In the genomic region with DNA sequence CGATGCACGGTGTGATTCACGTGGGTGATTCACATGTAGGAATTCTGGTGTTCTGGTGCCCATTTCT, we compare ENCODE assay signal across 8 mouse cellular contexts. TPM values are rescaled to one million over a fixed set of nuclear protein-coding genes. Genes with fewer than 3 reads are reported as not detected.
DNase-seq lines count a peak whose midpoint lies in the region; ATAC-seq and TF ChIP-seq lines count a peak whose summit lies in the region.

A gene (plus strand): TSS at position 45 of the 67 bp plus-strand sequence.

- H3K27me3 ChIP-seq in heart, embryonic 13.5 days (replicated peaks) = 0 out of 2 replicates have a peak, but pooled peaks cover 11% of the 10 kb centered on the region
- H3K27me3 ChIP-seq in CH12.LX (replicated peaks) = peaks cover 67% of the 10 kb centered on the region
- H3K27me3 ChIP-seq in forebrain, embryonic 13.5 days = peaks cover 20% of the 10 kb centered on the region
- H3K27me3 ChIP-seq in liver, embryonic 14.5 days (ENCODE audit: control insufficient read depth, insufficient read depth, low read length) = peaks cover 25% of the 10 kb centered on the region

- no peaks in the 10 kb centered on the region for H3K9me3 ChIP-seq in heart, embryonic 13.5 days
- H3K9me3 ChIP-seq in CH12.LX (replicated peaks; ENCODE audit: low read length) = peaks cover 2% of the 10 kb centered on the region
- H3K9me3 ChIP-seq in forebrain, embryonic 13.5 days (replicated peaks) = no peaks in the 10 kb centered on the region
- H3K9me3 ChIP-seq in liver, embryonic 14.5 days (ENCODE audit: control insufficient read depth, low read length) = no peaks in the 10 kb centered on the region

- H3K36me3 ChIP-seq in heart, embryonic 13.5 days = no peaks in the 10 kb centered on the region
- H3K36me3 ChIP-seq in CH12.LX (replicated peaks in 1 of 2; ENCODE audit: control insufficient read depth in 1 of 2, insufficient read depth in 1 of 2, low read length in 1 of 2) = no peaks in the 10 kb centered on the region
- no peaks in the 10 kb centered on the region for H3K36me3 ChIP-seq in forebrain, embryonic 13.5 days (ENCODE audit: poor library complexity, severe bottlenecking)
- H3K36me3 ChIP-seq in liver, embryonic 14.5 days (replicated peaks; ENCODE audit: control insufficient read depth, insufficient read depth, low read depth) = no peaks in the 10 kb centered on the region

- dilution Hi-C loops in CH12.LX (cut with MboI; ENCODE audit: extremely low pct_ligation_motif_present, extremely low pct_unique_long_range_greater_than_20kb, low sequenced_read_pairs) = no loop called here

- TF ChIP-seq CTCF in CH12.LX (conservative IDR thresholded peaks at IDR 0.05 in 1 of 2, IDR thresholded peaks at IDR 0.05 in 1 of 2; ENCODE audit: low read depth in 2 of 2, low read length in 2 of 2) = no peak
- no peak for TF ChIP-seq CTCF in liver, embryonic 14.5 days (IDR thresholded peaks at IDR 0.05; ENCODE audit: low read depth)

- peak within 1 kb of the TSS; percentile 92 for H3K4me2 ChIP-seq in heart, embryonic 13.5 days
- H3K4me2 ChIP-seq in CH12.LX (ENCODE audit: insufficient read depth, low read depth, poor library complexity, severe bottlenecking) = peak within 1 kb of the TSS; percentile 89
- peak within 1 kb of the TSS; percentile 74 for H3K4me2 ChIP-seq in forebrain, embryonic 13.5 days
- H3K4me2 ChIP-seq in liver, embryonic 14.5 days (ENCODE audit: low read depth) = peak within 1 kb of the TSS; percentile 97

- no peak for TF ChIP-seq EP300 in CH12.LX (IDR thresholded peaks at IDR 0.05; ENCODE audit: low read length)
- no peak for TF ChIP-seq EP300 in liver, embryonic 14.5 days (IDR thresholded peaks at IDR 0.05; ENCODE audit: low read depth)

- H3K4me3 ChIP-seq in heart, embryonic 13.5 days = peak within 1 kb of the TSS; percentile 70
- peak within 1 kb of the TSS; percentile 62 to 78 (median 65) for H3K4me3 ChIP-seq in CH12.LX (replicated peaks in 1 of 3; ENCODE audit: low read depth in 2 of 3, low read length in 2 of 3, poor library complexity in 1 of 3)
- H3K4me3 ChIP-seq in forebrain, embryonic 13.5 days = peak within 1 kb of the TSS; percentile 65
- H3K4me3 ChIP-seq in liver, embryonic 14.5 days (ENCODE audit: insufficient read depth in 1 of 2, low read depth in 2 of 2, low read length in 2 of 2) = peak within 1 kb of the TSS; percentile 73 to 88

- in situ Hi-C loops in CH12.LX (cut with MboI; ENCODE audit: low pct_ligation_motif_present, low pct_unique_long_range_greater_than_20kb, low sequenced_read_pairs) = no loop called here

- DNase-seq in heart, adult 9 months (ENCODE audit: low spot score in 2 of 2) = no peak
- DNase-seq in CH12.LX (ENCODE audit: extremely low read depth) = no peak
- DNase-seq in liver, embryonic 14.5 days (ENCODE audit: low read depth in 3 of 3, low spot score in 3 of 3) = no peak
- no peak for DNase-seq in adrenal gland, postnatal 10 days
- DNase-seq in left cerebral cortex, adult 8-10 months (ENCODE audit: low spot score in 2 of 2) = no peak
- DNase-seq in urinary bladder, adult 18-20 months (ENCODE audit: low spot score in 2 of 2) = no peak

- H3K4me1 ChIP-seq in heart, embryonic 13.5 days = peaks cover 35% of the 10 kb centered on the region
- H3K4me1 ChIP-seq in CH12.LX (ENCODE audit: control insufficient read depth in 1 of 2, insufficient read depth in 2 of 2) = peaks cover 3 to 29% of the 10 kb centered on the region in 2 experiments
- peaks cover 30% of the 10 kb centered on the region for H3K4me1 ChIP-seq in forebrain, embryonic 13.5 days
- H3K4me1 ChIP-seq in liver, embryonic 14.5 days (replicated peaks; ENCODE audit: control insufficient read depth in 2 of 2, insufficient read depth in 2 of 2, low read length in 1 of 2) = peaks cover 8 to 13% of the 10 kb centered on the region in 2 experiments

- H3K9ac ChIP-seq in heart, embryonic 13.5 days = peak within 1 kb of the TSS; percentile 80
- peak within 1 kb of the TSS; percentile 51; the same call in 1 of the 2 replicates for H3K9ac ChIP-seq in CH12.LX (ENCODE audit: insufficient read depth, low read depth)
- H3K9ac ChIP-seq in forebrain, embryonic 13.5 days = peak within 1 kb of the TSS; percentile 65
- peak within 1 kb of the TSS; percentile 56 for H3K9ac ChIP-seq in liver, embryonic 14.5 days (replicated peaks)

- no peak for TF ChIP-seq POLR2A in CH12.LX (IDR thresholded peaks at IDR 0.05; ENCODE audit: low read depth, low read length)

- H3K27ac ChIP-seq in heart, embryonic 13.5 days (replicated peaks) = peak within 1 kb of the TSS; percentile 81
- H3K27ac ChIP-seq in CH12.LX (ENCODE audit: insufficient read depth, low read depth) = peak within 1 kb of the TSS; percentile 31
- H3K27ac ChIP-seq in forebrain, embryonic 13.5 days = no peak within 1 kb of the TSS
- H3K27ac ChIP-seq in liver, embryonic 14.5 days = no peak within 1 kb of the TSS; the same call in 1 of the 2 replicates

- TF ChIP-seq RAD21 in CH12.LX (IDR thresholded peaks at IDR 0.05; ENCODE audit: low read depth, low read length) = no peak

- ATAC-seq in heart, embryonic 13.5 days (ENCODE audit: extremely low read depth, insufficient number of reproducible peaks, low FRiP score, low TSS enrichment) = no peak
- ATAC-seq in forebrain, embryonic 13.5 days = no peak
- ATAC-seq in liver, embryonic 14.5 days (ENCODE audit: insufficient read depth) = no peak

- 6% methylated on average over 3 of the region's 3 CpGs for WGBS in heart, embryonic 13.5 days
- 3% methylated on average over 3 of the region's 3 CpGs for WGBS in forebrain, embryonic 13.5 days
- WGBS in liver, embryonic 14.5 days (ENCODE audit: insufficient replicate concordance) = 1% methylated on average over 3 of the region's 3 CpGs

- H3K79me2 ChIP-seq in CH12.LX (replicated peaks; ENCODE audit: control insufficient read depth, extremely low read depth, insufficient read depth, poor library complexity, severe bottlenecking) = no peaks in the 10 kb centered on the region

TF ChIP-seq in CH12.LX, 34 proteins besides CTCF, POLR2A, EP300 and RAD21:
- peak; percentile 12; the same call in 1 of the 2 replicates for TF ChIP-seq MXI1 (IDR thresholded peaks at IDR 0.05; ENCODE audit: low read depth, low read length)
- no peak for TF ChIP-seq USF1 (IDR thresholded peaks at IDR 0.05; ENCODE audit: low read depth, low read length)

RNA-seq across cellular contexts. Expression of the gene that starts here (rescaled TPM):
- 0.13 and 0.14 TPM in 2 replicates for polyA plus RNA-seq in heart, embryonic 13.5 days (2015; fragmentation: Nextera tagmentation; extraction: Ambion mirVana)
- 0.13 TPM in 1 of 2 replicates, not detected in the other for total RNA-seq in CH12.LX (2012; rRNA removed)
- total RNA-seq in CH12.LX (2014; rRNA removed) = not detected in 2 replicates
- 0.19 and 0.23 TPM in 2 replicates for polyA plus RNA-seq in CH12.LX (2012; ENCODE audit: insufficient read length, low read depth)
- 1.5 TPM in 1 of 2 replicates, not detected in the other for polyA plus RNA-seq in forebrain, embryonic 13.5 days (2015; fragmentation: Nextera tagmentation; extraction: Ambion mirVana)
- polyA plus RNA-seq in liver, embryonic 14.5 days (2012; rRNA removed) = 0.05 and 0.38 TPM in 2 replicates
- polyA plus RNA-seq in liver, embryonic 14.5 days (2014; fragmentation: Nextera tagmentation; extraction: Ambion mirVana) = 0.15 TPM in 1 of 2 replicates, not detected in the other
- under 1 TPM; 0.60 to 0.76 TPM for total RNA-seq in adrenal gland, postnatal 10 days (2021)
- 10 to 100 TPM in 1 of 4 experiments, 1 to 10 TPM in 3; 5.9 to 11.4 (median 8.9) TPM for total RNA-seq in left cerebral cortex, adult 8-10 months (2022)

Comparison
In these comparisons a context has a peak if more than half of its experiments do, and no peak if none do; other contexts are left out.
1. H3K27ac ChIP-seq: peak in heart, embryonic 13.5 days (single experiment) and CH12.LX (single experiment); none in forebrain, embryonic 13.5 days (single experiment) and liver, embryonic 14.5 days (single experiment).
2. Peak in every context shown above with its lines, with median percentiles within 50 percentile points of each other: H3K4me2 ChIP-seq, H3K4me3 ChIP-seq and H3K9ac ChIP-seq.